Mouse (Mus musculus) liver, adult (tissue): ENCODE data around the gene Zfp462.

ENCODE experiments used
- GATA4 ChIP-seq: IDR thresholded peaks from 2 replicates; pipeline ENCODE4 v1.6.1; 2014; ENCODE audit warnings: mild to moderate bottlenecking, low read length; ENCODE audit not compliant: insufficient replicate concordance

Zfp462 gene

GRCm38 (mm10) chr4:54948616-54949560, 4.0 kb downstream of the Zfp462 start:
- no peak for TF ChIP-seq GATA4

GRCm38 (mm10) chr4:54949561-54949940, 4.7 kb downstream of the Zfp462 start:
- no peak for TF ChIP-seq GATA4

DNA sequence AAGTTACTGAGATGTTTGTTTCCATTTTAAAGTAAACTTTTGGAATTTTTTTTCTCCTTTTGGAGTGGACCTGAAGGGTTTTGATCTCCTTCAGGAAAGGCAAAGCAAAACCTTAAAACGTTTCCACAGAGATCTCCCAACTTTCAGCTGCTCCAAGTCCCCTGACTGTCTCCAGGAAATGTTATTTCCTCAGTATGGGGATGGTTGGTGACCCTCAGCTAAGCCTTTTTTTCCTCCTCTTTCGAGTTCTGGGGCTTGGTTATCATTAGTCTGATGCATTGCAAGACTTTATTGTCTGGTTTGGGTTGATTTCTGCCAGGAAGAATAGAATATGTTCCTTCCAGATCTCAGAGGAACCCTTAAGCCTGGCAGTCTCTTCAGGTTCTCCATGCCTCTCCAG, 5.3 kb downstream of the Zfp462 start:
- TF ChIP-seq GATA4 = no peak

DNA sequence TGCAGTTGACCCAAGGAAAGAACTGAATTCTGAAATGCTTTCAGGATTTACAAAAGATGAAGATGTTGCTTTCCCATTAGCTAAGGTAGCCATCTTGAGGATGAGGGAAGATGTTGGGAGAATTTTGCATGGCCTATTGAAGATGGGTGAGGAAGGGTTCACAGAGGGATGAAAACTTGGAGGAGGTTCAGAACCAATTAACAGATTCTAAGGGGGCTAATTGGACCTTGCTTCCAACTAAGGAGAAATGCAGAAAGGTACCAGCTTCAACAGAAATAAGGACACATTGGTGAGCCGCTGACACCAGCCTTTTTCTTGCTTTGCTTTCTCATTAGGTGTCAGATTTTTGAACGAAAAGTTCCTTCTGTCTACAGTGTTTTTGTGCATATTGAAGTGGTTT, 6.0 kb downstream of the Zfp462 start:
- no peak for TF ChIP-seq GATA4

GRCm38 (mm10) chr4:54953657-54954395, 9.0 kb downstream of the Zfp462 start:
- TF ChIP-seq GATA4 = no peak

DNA sequence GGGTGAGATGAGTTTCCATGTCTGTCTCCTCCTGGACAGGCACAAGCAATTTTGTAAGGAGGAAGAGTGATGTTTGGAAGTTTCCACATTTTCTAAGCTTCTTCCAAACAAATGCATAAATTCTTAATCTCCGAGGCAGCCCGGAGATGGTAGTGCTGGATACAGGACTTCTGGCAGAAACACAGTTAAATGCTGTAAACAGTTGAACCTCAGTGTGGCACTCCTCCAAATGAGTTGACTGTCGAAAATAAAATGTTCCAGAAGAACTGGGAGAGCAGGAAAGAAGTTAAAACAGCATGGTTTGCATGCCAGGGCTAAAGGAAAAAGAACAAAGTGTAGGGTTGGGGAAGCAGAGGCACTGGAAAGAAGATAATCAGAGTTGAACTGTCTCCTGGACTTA, 9.6 kb downstream of the Zfp462 start:
- no peak for TF ChIP-seq GATA4

GRCm38 (mm10) chr4:54960776-54961175, 15.9 kb downstream of the Zfp462 start:
- no peak for TF ChIP-seq GATA4

DNA sequence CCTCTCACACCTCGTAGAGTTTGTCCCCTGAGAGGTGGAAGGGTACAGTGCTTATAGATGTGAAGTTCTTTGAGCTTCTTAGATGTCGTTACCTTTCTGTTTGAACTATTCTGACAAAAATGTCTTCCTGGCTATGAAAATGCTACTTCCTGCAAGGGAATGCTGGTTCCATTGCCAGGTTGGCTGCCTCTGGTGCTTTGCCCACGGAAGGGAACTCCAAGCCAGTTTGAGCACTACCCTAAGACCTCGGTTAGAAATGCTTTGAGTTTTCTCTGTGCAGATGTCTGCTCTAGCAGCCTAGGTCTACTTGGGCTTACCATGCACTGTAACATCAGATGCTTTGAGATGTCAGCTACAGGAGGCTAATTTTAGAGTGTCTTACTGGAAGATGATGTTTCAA, 17.3 kb downstream of the Zfp462 start:
- no peak for TF ChIP-seq GATA4

- TF ChIP-seq GATA4 = no peak
These were observed 18.7 kb downstream of the Zfp462 start for GRCm38 (mm10) chr4:54963551-54963950.

DNA sequence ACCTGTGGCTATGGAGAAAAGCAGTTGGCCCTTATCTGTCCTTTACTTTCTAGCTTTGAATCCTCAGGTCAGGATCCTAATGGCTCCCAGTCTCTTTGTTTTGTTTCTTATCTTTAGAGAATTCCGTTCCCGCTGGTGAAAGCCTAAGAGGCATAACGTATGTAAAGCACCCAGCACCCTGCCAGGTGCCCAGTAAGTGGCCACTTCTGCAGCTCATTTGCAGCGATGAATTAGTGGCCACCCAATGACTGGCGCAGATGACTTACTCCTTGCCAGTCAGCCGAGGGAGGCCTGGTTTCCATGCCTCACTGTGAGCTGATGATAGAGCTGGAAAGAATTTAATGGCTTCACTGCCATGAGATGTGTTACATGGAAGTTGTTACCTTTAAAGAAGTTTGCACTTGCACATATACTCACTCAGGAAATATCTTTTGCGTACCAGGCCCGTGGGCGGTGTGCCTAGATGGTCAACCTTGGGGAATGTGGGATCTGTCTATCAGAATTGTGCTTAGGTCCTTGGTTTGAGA, 20.4 kb downstream of the Zfp462 start:
- no peak for TF ChIP-seq GATA4

DNA sequence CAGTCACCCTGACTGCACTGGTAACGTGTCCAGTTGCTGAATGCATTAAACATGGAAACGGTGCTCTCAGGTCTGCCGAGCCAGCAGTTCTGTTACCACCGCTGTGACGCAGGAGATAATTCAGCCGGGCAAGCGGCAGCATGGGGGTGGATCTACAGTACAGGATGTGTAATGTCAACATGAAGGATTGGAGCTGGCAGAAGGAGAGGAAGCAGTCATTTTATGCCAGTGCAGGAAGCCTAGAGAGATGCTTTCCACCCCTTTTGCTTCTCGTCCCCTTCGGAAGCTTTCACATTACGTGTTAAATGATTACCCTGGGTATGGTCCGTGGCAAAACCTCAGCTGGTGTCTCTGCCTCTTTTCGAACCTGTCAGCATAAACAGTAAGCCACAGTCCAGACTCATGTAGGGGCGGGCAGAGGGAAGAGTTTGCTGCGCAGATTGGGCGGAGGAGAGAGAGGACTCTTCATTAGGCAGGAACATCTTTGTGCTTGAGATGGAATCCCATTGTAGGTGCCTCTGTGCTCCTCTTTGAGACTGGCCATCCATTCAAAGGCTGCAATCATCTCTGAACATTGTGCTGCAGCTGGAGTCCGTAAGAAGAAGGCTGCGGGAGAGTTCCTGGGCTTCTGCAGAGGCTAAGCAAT, 21.4 kb downstream of the Zfp462 start:
- peak; percentile 70; the same call in 1 of the 2 replicates for TF ChIP-seq GATA4

GRCm38 (mm10) chr4:54967166-54967565, 22.3 kb downstream of the Zfp462 start:
- no peak for TF ChIP-seq GATA4

DNA sequence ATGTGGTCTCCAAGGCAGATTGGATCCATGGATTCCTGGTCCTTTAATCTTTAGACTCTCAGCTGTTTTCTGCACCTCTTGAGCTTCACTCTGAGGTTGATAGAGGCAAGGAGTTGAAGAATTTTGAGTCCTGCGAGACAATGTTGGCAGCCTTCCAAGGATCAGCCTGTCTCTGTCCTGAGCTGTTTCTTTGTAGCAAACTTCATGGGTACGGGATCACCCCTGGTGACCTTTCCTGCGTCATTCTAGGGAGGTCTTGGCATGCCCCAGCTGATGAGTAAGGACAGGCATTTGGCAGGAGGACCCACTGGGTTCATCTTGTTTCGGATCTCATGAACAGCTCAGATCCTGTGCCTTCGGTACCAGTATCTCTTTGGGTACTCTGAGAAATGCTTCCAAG, 22.9 kb downstream of the Zfp462 start:
- TF ChIP-seq GATA4 = no peak

GRCm38 (mm10) chr4:54969671-54970295, 24.9 kb downstream of the Zfp462 start:
- no peak for TF ChIP-seq GATA4

- TF ChIP-seq GATA4 = no peak
These were observed 26.5 kb downstream of the Zfp462 start for GRCm38 (mm10) chr4:54971386-54971785.
